Mouse (Mus musculus) liver, embryonic 13.5 days (tissue): ENCODE data around the gene Zfand2b. TPM values are rescaled to one million over a fixed set of nuclear protein-coding genes. Genes with fewer than 3 reads are reported as not detected.
A peak's percentile ranks its signal among the peaks of the same experiment; 100 is the strongest.

Experiments
- ATAC-seq: fragments of 200-750 bp; cut with Nextera tagmentation; 2 replicates; pipeline ENCODE4 v1.8.0; 2017; ENCODE audit warnings: low read depth, mild to moderate bottlenecking, moderate number of reproducible peaks, moderate library complexity
- DNase-seq: peaks from one replicate; pipeline ENCODE4 v3.0.0; 2022
- H3K27ac ChIP-seq: fragments of 300-500 bp; sonication (generic); 2 replicates; pipeline ENCODE4 v1.5.1; 2015; ENCODE audit warnings: moderate library complexity, mild to moderate bottlenecking, inconsistent platforms
- H3K27me3 ChIP-seq: fragments of 300-500 bp; sonication (generic); 2 replicates; pipeline ENCODE4 v1.6.1; 2015; ENCODE audit warnings: mild to moderate bottlenecking, inconsistent platforms
- H3K36me3 ChIP-seq: fragments of 300-500 bp; sonication (generic); 2 replicates; pipeline ENCODE4 v1.6.1; 2015; ENCODE audit warnings: mild to moderate bottlenecking, inconsistent platforms
- H3K4me1 ChIP-seq: fragments of 300-500 bp; sonication (generic); replicated peaks from 2 replicates; pipeline ENCODE4 v1.6.1; 2015; ENCODE audit warnings: inconsistent platforms
- H3K4me2 ChIP-seq: fragments of 300-500 bp; sonication (generic); 2 replicates; pipeline ENCODE4 v1.6.1; 2015; ENCODE audit warnings: inconsistent platforms, mild to moderate bottlenecking, moderate library complexity
- H3K4me3 ChIP-seq: fragments of 300-500 bp; sonication (generic); replicated peaks from 2 replicates; pipeline ENCODE4 v1.5.1; 2015; ENCODE audit warnings: mild to moderate bottlenecking, inconsistent platforms
- H3K9ac ChIP-seq: fragments of 300-500 bp; sonication (generic); 2 replicates; pipeline ENCODE4 v1.6.1; 2015; ENCODE audit warnings: mild to moderate bottlenecking, inconsistent platforms
- H3K9me3 ChIP-seq: fragments of 300-500 bp; sonication (generic); replicated peaks from 2 replicates; pipeline ENCODE4 v1.6.1; 2016; ENCODE audit warnings: inconsistent platforms
- WGBS: fragments of 180-500 bp; shearing (Covaris S2); methylation state at CpG from one replicate; pipeline ENCODE4 v1.1.7; 2015; ENCODE audit not compliant: insufficient replicate concordance; 5-methylcytosine and 5-hydroxymethylcytosine counted together
- microRNA-seq: library from miRNA; unstranded; fragments of <30 nt; microRNA quantifications from one replicate; pipeline ENCODE4, GENCODE M21; 2016
- polyA plus RNA-seq: library from polyadenylated mRNA; unstranded; fragments of >200 nt; fragmentation: Nextera tagmentation; extraction: Ambion mirVana; gene quantifications from 2 replicates; pipeline ENCODE4 v1.2.1, GENCODE M21; 2015

Gene Zfand2b
- polyA plus RNA-seq, 1 experiment from 2014 or later, result 40.0 TPM

DNA sequence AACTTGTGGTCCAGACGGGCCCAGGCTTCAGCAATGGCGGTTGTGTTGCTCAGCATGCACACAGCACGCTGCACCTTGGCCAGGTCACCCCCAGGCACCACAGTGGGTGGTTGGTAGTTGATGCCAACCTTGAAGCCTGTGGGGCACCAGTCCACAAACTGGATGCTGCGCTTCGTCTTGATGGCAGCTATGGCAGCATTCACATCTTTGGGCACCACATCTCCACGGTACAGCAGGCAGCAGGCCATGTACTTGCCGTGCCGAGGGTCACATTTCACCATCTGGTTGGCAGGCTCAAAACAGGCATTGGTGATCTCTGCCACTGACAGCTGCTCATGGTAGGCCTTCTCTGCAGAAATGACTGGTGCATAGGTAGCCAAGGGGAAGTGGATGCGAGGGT, 47.3 kb downstream of the Zfand2b start:
- H3K27me3 ChIP-seq, result peaks cover 15% of the 10 kb centered on the region
- H3K4me2 ChIP-seq, result peak overlapping the region; percentile 99
- H3K9ac ChIP-seq, result peak overlapping the region; percentile 96
- ATAC-seq (no peak), DNase-seq (no peak)
- no peaks in the 10 kb centered on the region for H3K9me3 ChIP-seq
- peaks cover 77% of the 10 kb centered on the region for H3K4me1 ChIP-seq
- peaks cover 56% of the 10 kb centered on the region for H3K36me3 ChIP-seq
- H3K4me3 ChIP-seq, result peak overlapping the region; percentile 91
- peak overlapping the region; percentile 96 for H3K27ac ChIP-seq
- WGBS, result 86% methylated on average over 9 of the region's 9 CpGs

DNA sequence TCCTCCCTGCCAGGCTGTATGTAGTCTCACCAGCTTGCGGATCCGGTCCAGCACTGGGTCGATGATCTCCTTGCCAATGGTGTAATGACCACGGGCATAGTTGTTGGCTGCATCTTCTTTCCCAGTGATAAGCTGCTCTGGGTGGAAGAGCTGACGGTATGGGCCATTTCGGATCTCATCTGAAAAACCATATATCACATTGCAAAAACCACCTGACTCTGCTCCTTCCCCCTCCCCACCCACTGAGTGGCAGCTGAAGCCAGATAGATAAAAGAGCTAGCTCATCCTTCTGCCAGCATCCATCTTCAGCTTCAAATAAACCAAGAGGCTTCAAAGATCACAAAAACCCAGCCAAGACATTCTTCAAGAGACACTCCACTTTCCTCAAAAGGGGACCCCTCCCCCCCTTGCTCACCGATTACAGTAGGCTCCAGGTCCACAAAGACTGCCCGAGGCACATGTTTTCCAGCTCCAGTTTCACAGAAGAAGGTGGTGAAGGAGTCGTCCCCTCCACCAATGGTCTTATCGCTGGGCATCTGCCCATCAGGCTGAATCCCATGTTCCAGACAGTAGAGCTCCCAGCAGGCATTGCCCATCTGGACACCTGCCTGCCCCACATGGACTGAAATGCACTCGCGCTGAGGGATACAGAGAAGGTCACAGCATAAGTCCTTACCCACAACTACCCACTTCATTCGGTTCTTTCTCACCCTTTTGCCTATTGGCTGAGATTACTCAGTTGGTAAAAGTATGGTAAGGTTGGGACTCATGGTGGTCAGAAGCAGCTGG, 48.5 kb downstream of the Zfand2b start:
- H3K9ac ChIP-seq, result peak overlapping the region; percentile 96
- H3K27ac ChIP-seq, result peak overlapping the region; percentile 96
- peaks cover 24% of the 10 kb centered on the region for H3K27me3 ChIP-seq
- H3K4me2 ChIP-seq, result peak overlapping the region; percentile 99
- no peaks in the 10 kb centered on the region for H3K9me3 ChIP-seq
- ATAC-seq (peak; percentile 58), DNase-seq (peak; percentile 71)
- 40% methylated on average over 13 of the region's 13 CpGs for WGBS
- H3K4me3 ChIP-seq, result peak overlapping the region; percentile 91
- peaks cover 52% of the 10 kb centered on the region for H3K36me3 ChIP-seq
- peaks cover 67% of the 10 kb centered on the region for H3K4me1 ChIP-seq

- Histone ChIP-seq H3K4me1 (peaks cover 59% of the 10 kb centered on the region), H3K27me3 (peaks cover 27% of the 10 kb centered on the region), H3K36me3 (peaks cover 44% of the 10 kb centered on the region), H3K4me2 (peak overlapping the region; percentile 99), H3K4me3 (peak overlapping the region; percentile 91), H3K27ac (peak overlapping the region; percentile 96), H3K9me3 (no peaks in the 10 kb centered on the region), H3K9ac (peak overlapping the region; percentile 96)
- 2% methylated on average over 6 of the region's 6 CpGs for WGBS
- no peak for DNase-seq
- peak; percentile 2 for ATAC-seq
These were observed 49.4 kb downstream of the Zfand2b start for GRCm38 (mm10) chr1:75217893-75218226.

DNA sequence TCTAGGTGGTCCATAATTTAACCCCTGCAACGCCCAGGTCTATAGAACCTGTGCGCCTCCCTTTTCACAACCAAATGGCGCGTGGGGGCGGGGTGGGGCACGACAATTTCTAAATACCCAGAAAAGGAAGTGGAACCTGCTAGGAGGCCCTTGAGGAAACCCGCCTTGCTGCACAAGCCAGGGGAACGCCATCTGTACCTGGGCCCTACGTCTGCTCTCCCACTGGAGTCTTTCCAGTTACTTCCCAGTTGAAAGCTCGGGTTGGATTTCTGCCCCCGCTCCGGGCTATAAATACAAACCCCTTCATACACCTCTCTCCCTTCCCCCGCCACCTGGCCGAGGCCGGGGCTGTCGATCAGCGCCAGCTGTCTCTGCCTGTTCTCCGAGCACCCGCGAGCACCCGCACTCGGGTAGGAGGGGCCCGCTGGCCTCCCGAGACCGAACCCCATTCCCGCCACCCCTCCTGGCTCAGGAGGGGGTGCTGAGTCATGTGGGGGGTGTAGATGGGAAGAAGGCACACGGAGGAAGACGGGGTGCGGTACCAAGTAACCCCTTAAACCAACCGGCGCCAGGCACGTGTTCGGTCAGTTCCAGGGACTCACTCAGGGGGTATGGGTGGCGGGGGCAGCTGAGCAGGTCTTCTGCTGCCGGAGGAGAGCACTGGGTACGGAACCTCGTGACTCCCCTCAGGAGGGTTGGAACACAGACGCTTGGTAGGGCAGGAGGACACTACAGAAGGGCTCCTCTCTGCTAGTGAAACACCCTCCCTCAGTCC, 50.0 kb downstream of the Zfand2b start:
- H3K4me3 ChIP-seq, result peak overlapping the region; percentile 91
- H3K27ac ChIP-seq, result peak overlapping the region; percentile 96
- ATAC-seq (peak; percentile 56), DNase-seq (peak; percentile 71)
- H3K27me3 ChIP-seq, result peaks cover 27% of the 10 kb centered on the region
- peak overlapping the region; percentile 96 for H3K9ac ChIP-seq
- peaks cover 55% of the 10 kb centered on the region for H3K4me1 ChIP-seq
- no peaks in the 10 kb centered on the region for H3K9me3 ChIP-seq
- H3K36me3 ChIP-seq, result peaks cover 39% of the 10 kb centered on the region
- WGBS, result under 1% methylated on average over 38 of the region's 38 CpGs
- peak overlapping the region; percentile 99 for H3K4me2 ChIP-seq

GRCm38 (mm10) chr1:75219078-75219477, 50.6 kb downstream of the Zfand2b start:
- H3K9ac ChIP-seq, result peak overlapping the region; percentile 96
- H3K27me3 ChIP-seq, result peaks cover 27% of the 10 kb centered on the region
- H3K36me3 ChIP-seq, result peaks cover 32% of the 10 kb centered on the region
- under 1% methylated on average over 24 of the region's 24 CpGs for WGBS
- H3K4me3 ChIP-seq, result peak overlapping the region; percentile 91
- peaks cover 52% of the 10 kb centered on the region for H3K4me1 ChIP-seq
- H3K4me2 ChIP-seq, result peak overlapping the region; percentile 99
- ATAC-seq, result peak; percentile 85
- peak overlapping the region; percentile 96 for H3K27ac ChIP-seq
- H3K9me3 ChIP-seq, result no peaks in the 10 kb centered on the region
- peak; percentile 95 for DNase-seq

DNA sequence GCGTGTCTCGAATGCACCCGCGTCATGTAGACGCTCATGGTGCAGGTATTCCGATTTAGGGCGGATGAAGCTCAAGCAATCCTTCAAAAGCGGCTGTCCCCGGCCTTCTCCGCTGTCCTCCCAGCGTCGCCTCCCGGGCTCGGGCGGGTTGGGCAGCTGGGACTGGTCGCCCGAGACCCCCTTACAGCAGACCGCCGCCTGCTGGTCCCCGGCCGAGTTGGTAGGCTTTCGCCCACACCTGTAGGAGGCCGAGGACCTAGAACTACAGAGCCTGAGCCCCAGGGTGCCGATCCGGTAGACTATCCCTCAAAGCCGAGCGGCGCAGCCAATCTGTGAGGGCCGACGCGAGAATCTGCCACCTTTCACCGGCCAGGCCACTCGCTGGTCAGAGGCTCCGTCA, 51.1 kb downstream of the Zfand2b start, which contains the start of gene Tuba4a:
Gene Tuba4a (minus strand): TSS at position 335 of the 400 bp plus-strand sequence.
- Histone ChIP-seq H3K27ac (peak within 1 kb of the TSS; percentile 96), H3K4me1 (peaks cover 51% of the 10 kb centered on the region), H3K36me3 (peaks cover 28% of the 10 kb centered on the region), H3K9ac (peak within 1 kb of the TSS; percentile 96), H3K9me3 (no peaks in the 10 kb centered on the region), H3K27me3 (peaks cover 27% of the 10 kb centered on the region), H3K4me2 (peak within 1 kb of the TSS; percentile 99), H3K4me3 (peak within 1 kb of the TSS; percentile 91)
- 3% methylated on average over 34 of the region's 34 CpGs for WGBS
- ATAC-seq, result peak; percentile 17
- no peak for DNase-seq

Small RNAs within 50 kb of the gene (microRNA-seq; reads per million reads assigned to microRNA genes)
- not detected for gene Gm27943

Other genes starting within 250 kb of the Zfand2b start
- gene Cfap65, start 233.0 kb upstream of the Zfand2b start, polyA plus RNA-seq, result not detected in 2 replicates
- gene Ihh, start 217.0 kb upstream of the Zfand2b start, polyA plus RNA-seq, result 1.3 and 1.6 TPM in 2 replicates
- 5.5 and 6.4 TPM in 2 replicates for gene Nhej1, start 43.4 kb upstream of the Zfand2b start, polyA plus RNA-seq
- 0.85 and 1.1 TPM in 2 replicates for gene Slc23a3, start 34.8 kb upstream of the Zfand2b start, polyA plus RNA-seq
- gene Cnppd1, start 25.9 kb upstream of the Zfand2b start, polyA plus RNA-seq, result 45.7 and 46.9 TPM in 2 replicates
- 47.3 and 50.5 TPM in 2 replicates for gene Retreg2, start 25.9 kb upstream of the Zfand2b start, polyA plus RNA-seq
- 69.9 and 77.9 TPM in 2 replicates for gene Abcb6, start 11.7 kb downstream of the Zfand2b start, polyA plus RNA-seq
- gene Ankzf1, start 23.5 kb downstream of the Zfand2b start, polyA plus RNA-seq, result 9.3 and 9.9 TPM in 2 replicates
- 18.2 and 21.0 TPM in 2 replicates for gene Atg9a, start 23.6 kb downstream of the Zfand2b start, polyA plus RNA-seq
- gene Glb1l, start 42.2 kb downstream of the Zfand2b start, polyA plus RNA-seq, result 3.8 and 5.0 TPM in 2 replicates
- 90.7 and 90.8 TPM in 2 replicates for gene Stk16, start 42.2 kb downstream of the Zfand2b start, polyA plus RNA-seq
- gene Tuba4a, start 51.2 kb downstream of the Zfand2b start, polyA plus RNA-seq, result 456 and 508 TPM in 2 replicates
- gene A630095N17Rik, start 63.5 kb downstream of the Zfand2b start, polyA plus RNA-seq, result not detected in 2 replicates
- gene Dnajb2, start 67.8 kb downstream of the Zfand2b start, polyA plus RNA-seq, result 31.2 and 34.7 TPM in 2 replicates
- 0.17 and 0.24 TPM in 2 replicates for gene Ptprn, start 95.9 kb downstream of the Zfand2b start, polyA plus RNA-seq
- gene Resp18, start 109.8 kb downstream of the Zfand2b start, polyA plus RNA-seq, result not detected in 2 replicates
- 53.1 and 58.0 TPM in 2 replicates for gene Dnpep, start 149.3 kb downstream of the Zfand2b start, polyA plus RNA-seq
- gene Des, start 191.7 kb downstream of the Zfand2b start, polyA plus RNA-seq, result 5.0 and 5.1 TPM in 2 replicates
- gene Speg, start 206.7 kb downstream of the Zfand2b start, polyA plus RNA-seq, result 10.3 and 10.7 TPM in 2 replicates